Mouse (Mus musculus) heart, postnatal 10 days (tissue): ENCODE data around the gene Sgsm3. TPM values are rescaled to one million over a fixed set of nuclear protein-coding genes. Genes with fewer than 3 reads are reported as not detected.
A peak's percentile ranks its signal among the peaks of the same experiment; 100 is the strongest.
"Not testable (repeated sequence)": the region's sequence is repeated elsewhere in the genome, so short reads cannot be mapped to it uniquely, and the experiment has no call there.

Experiments
- DNase-seq, 2 experiments: peaks; one replicate each; pipeline ENCODE4 v3.0.0; 2021
- intact Hi-C: fragments of 180-260 bp; cut with DNase I; formaldehyde crosslinking; loops from one replicate; pipeline ENCODE4 v1.15.1; 2025
- total RNA-seq, 2 experiments: library from RNA; stranded (reverse); gene quantifications; 2 replicates each; pipeline ENCODE4 v1.2.3; 2021

The Sgsm3 gene
- 10 to 100 TPM in 1 of 2 experiments, 1 to 10 TPM in 1; 9.6 to 10.7 TPM for total RNA-seq

DNA sequence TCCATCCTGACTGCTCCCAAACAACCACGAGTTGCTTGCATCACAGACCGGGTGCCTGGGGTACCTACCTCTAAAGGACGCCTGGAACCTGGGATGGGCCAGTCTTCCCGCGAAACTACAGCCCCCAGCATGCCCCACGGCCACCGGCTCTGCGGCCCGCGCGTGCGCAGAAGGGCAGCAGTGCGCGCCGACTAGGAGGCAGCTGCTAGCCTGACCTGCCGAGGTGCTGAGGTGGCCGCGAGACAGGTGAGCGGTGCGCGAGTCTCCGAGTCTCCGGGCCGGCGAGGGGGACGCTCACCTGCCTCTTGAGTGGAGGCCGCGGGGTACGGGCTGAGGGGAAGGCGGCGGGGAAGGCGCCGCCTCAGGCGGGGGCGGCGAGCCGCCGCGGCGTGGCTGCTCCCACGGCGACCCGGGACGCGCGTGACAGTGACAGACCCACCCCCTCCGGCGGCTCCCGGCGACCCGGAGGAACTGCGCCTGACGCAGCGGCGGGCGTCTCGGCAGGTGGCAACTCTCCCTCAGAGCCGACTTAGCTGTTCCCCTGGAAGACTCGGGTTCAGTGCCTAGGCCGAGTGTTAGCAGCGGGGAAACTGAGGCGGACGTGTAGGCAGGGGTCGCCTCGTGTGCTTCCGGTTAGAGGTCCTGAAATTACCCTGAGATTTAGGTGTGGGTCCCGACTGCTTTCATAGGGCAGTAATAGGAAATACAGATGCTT, at the start of gene Sgsm3:
Gene Sgsm3 (plus strand): TSS at position 146 of the 715 bp plus-strand sequence.
- intact Hi-C loops: no loop called here
- peak; percentile 84 to 88 for DNase-seq

DNA sequence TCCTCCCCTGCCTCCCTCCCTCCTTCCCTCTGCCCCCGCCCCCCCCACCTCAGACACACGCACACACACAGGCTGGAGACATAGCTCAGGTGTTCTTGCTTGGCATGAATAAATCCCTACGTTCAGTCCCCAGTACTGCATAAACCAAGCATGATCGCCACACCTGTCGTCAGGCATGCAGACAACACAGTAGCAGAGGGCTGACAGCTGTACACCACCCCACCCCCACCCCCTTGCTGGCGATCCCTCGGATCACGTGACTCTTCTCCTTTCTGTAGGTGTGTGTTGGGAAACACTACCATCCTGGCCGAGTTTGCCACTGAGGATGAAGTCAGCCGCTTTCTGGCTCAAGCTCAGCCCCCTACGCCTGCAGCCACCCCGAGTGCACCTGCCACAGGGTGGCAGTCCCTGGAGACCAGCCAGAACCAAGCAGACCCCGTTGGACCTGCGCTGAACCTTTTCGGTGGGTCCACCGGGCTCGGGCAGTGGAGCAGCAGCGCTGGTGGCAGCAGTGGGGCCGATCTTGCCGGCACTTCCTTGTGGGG, 48.7 kb upstream of the Sgsm3 start:
- no peak for DNase-seq
- intact Hi-C loops: no loop called here

GRCm38 (mm10) chr15:80930048-80930571, 47.5 kb upstream of the Sgsm3 start:
- no peak for DNase-seq
- intact Hi-C loops: no loop called here

GRCm38 (mm10) chr15:80930676-80931320, 46.8 kb upstream of the Sgsm3 start:
- intact Hi-C loops, DNase-seq: not testable (repeated sequence)

DNA sequence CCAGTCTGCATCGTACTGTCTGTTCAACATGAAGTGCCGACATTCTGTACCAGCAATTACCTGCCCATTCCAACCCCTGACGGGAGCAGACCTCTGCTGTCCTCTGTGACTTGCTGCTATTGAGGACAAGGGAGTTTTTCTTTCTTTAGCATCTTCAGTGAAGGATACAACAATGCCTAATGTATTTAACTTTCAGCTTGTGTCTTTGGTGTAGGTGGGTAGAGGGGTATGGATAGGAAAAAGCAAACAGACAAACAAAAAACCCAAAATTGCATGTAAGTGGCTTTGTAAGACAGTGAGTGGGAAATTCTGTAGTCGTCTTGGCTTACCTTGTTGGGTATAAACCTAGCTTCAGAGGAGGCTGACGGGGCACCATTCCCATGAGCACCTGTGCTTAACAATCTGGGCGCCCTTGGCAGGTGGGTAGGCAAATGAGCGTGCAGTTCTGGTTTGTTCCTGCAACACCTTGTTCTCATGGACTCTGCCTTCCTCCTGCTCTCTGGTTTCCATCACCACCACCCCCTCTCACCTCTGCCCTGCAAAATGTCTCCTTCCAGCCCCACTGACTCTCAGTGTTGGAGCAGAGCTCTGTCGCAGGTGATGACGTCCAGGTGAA, 46.1 kb upstream of the Sgsm3 start:
- intact Hi-C loops: no loop called here
- no peak for DNase-seq

DNA sequence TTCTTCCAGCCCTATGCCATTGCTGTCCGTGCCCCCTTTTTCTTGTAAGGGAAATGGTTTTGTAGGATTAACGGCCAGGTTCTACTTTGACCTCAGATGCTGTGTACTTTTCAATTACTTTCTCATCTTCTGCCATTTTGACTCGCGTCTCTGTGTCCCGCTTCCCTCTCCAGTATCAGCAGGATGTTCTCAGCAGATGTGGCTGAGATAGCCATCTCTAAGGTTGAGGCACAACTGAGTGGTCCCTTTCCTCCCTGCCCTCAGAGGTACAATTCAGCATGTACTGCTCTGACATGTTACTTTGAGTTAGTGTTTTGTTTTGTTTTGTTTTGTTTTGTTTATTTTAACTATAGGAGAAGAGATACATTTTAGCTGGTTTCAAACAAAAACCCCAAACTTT, 42.7 kb upstream of the Sgsm3 start:
- DNase-seq: no peak
- intact Hi-C loops: no loop called here

DNA sequence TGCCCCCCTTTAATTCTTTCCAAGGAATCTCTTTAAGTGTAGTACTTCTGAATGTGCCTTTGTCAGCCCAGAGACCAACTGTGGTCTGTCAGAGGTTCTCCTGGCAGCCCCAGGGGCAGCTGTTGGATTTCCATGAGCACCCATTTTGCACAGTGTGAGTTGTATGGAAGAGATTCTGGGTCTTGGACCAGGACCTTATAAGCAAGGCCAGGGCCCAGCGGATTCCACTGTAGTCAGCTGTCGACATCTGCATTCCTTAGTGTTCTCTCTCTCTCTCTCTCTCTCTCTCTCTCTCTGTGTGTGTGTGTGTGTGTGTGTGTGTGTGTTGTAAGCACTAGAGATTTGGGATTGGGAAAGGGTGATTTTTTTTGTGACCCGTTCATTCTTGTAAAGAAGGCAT, 40.9 kb upstream of the Sgsm3 start:
- intact Hi-C loops: no loop called here
- peak; percentile 44 to 47 for DNase-seq

GRCm38 (mm10) chr15:80938615-80939014, 39.0 kb upstream of the Sgsm3 start:
- intact Hi-C loops: no loop called here
- DNase-seq: no peak

DNA sequence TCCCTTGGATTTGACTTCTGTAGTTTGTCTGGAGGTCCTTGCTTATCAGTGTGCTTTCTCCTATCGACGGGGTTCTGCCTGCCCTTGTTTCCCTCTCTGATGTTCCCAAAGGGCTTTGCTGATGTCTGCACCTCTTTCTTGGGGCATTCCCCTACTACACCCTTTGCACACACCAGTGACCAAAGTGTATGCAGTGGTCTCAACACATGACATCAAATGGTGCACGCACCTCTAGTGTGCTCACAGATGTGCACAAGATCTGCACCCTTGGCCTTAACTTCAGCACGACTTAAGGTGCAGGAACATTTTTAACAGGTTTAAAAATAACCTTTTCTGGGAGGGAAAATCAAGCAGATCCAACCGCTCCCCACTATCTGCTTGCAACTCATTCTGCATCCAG, 38.2 kb upstream of the Sgsm3 start:
- DNase-seq: no peak
- intact Hi-C loops: no loop called here

GRCm38 (mm10) chr15:80941468-80942040, 36.0 kb upstream of the Sgsm3 start:
- intact Hi-C loops: loop anchor here (10.0 kb wide), 1 partner anchor 677 kb away; the partner anchor contains the start of gene Rps19bp1
- DNase-seq: no peak

GRCm38 (mm10) chr15:80945851-80946250, 31.7 kb upstream of the Sgsm3 start:
- peak; percentile 36 to 45 for DNase-seq
- intact Hi-C loops: loop anchor here (10.0 kb wide), 1 partner anchor 681 kb away; the partner anchor contains the start of gene Rps19bp1

DNA sequence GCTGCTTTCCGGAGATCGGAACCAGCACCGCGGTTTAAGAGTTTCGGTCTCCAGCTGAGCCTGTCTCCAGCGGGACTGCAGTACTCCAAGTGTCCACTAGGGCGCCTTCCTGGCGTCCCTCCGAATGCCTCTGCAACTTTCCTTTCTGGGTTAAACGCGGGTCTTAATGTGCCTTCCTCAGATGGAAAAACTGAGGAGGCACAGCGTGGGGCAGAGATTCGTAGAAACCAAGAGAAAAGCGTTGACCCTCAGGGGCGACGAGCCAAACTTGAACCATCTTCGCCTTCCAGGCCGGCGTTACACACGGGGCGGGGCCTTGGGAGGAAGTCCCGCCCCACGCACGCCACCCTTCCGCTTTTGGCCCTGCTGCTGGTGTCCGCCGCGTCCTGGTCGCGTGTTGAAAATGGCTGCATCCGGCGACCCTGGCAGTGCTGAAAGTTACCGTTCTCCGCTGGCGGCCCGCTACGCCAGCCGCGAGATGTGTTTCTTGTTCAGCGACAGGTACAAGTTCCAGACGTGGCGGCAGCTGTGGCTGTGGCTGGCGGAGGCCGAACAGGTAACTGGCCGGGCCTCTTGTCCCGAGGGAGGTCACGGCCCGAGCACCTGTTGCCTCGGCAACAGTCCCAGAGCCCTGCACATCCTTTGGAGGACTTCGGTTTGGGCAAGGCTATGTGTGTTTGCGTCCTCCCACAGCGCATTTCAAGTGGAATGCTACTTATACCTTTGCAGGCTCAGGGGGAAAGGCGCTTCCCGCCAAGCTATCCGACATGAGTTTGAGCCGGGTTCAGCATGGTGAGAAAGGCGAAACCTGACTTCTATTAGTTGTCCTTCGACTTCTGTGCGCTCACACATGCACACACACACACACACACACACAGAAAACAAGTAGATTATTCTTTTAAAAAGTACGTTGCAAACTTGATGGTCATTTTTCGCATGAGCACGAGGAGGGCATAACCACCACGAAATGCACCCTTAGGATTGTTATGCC, 29.1 kb upstream of the Sgsm3 start, which contains the start of gene Adsl:
Gene Adsl (plus strand): TSS at position 346 of the 991 bp plus-strand sequence.
- intact Hi-C loops: loop anchor here (2.0 to 10.0 kb wide), 2 partner anchors 242 to 684 kb away; partner anchors contain the start of gene Rps19bp1
- peak; percentile 90 to 93 for DNase-seq

DNA sequence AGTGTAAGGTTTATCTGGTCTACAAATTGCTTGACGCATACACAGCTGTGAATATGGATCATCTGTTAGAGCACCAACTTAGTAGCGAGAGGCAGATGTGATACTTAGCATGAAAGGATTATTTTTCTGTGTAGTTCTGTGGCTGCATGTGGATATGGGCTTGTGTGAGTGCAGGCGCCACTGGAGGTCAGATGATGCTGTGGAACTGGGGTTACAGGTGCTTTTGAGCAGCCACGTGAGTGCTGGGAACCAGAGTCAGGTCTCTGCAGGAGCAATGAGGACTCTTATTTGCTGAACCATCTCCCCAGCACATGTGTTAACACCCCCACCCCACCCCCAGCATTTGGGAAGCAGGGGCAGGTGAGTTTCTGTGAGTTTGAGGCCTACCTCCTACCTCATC, 28.1 kb upstream of the Sgsm3 start:
- DNase-seq: no peak

DNA sequence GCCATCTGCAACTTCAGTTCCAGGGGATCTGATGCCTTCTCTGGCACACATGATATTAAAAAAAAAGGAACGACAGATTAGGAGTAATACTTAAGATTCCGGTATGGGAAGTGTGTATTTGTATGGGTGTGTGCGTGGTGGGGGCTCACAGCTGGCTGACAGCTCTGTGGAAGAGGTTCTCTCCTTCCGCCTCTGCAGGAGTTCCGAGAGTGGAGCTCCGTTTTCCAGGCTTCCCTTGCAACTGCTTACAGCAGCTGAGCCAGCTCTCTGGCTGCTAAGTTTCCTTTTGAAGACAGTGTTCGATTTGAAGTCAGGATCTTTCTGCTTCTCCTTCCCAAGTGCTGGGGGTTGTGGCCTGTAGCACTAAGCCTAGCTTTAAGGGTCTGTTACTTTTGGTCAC, 27.5 kb upstream of the Sgsm3 start:
- DNase-seq: no peak
- intact Hi-C loops: no loop called here

More for the DNA sequence above, 28.1 kb upstream of the Sgsm3 start:
- intact Hi-C loops: loop anchor here (2.0 to 10.0 kb wide), 2 partner anchors 243 to 685 kb away; partner anchors contain the start of gene Rps19bp1

- intact Hi-C loops: no loop called here
- no peak for DNase-seq
Measured at GRCm38 (mm10) chr15:80953971-80954370, 23.6 kb upstream of the Sgsm3 start.

DNA sequence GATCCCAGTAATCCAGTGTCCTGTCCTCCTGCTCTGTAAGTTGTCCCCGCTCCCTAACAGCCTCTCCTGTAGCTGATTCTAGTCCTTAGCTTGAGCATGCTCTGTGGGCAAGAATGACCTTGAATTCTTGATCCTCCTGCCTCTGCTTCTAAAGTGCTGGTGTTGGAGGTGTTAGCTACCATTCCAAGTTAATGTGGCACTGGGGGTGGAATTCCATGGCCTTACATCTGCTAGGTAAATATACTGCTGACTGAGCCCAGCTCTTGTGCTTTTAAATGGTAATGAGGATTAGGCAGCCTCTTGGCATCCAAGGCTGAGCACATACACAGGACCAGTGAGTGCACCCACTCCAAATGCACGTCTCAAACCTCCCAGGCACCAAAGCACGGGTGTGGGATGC, 22.7 kb upstream of the Sgsm3 start:
- intact Hi-C loops: no loop called here
- DNase-seq: no peak

- DNase-seq: no peak
- intact Hi-C loops: no loop called here
Measured at GRCm38 (mm10) chr15:80955836-80956438, 21.6 kb upstream of the Sgsm3 start.

DNA sequence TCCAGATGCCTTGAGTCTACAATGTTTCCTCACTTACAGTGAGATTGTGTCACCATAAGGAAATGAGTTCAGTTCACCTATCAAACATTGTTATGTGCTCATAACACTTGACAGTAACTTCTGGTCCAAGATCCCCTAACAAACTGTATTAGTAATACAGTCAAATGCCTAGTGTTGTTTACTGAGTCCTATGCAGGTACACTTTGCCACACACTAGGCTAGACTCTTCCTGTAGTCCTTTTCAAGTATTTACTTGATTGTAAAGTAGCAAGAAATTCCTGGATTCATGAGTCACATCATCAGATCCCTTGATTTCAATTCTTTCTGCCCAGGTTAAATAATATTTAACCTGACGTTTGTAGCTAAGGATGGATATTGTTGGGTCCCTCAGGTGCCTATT, 8.2 kb upstream of the Sgsm3 start:
- intact Hi-C loops: no loop called here

GRCm38 (mm10) chr15:80974311-80974710, 3.3 kb upstream of the Sgsm3 start:
- DNase-seq: no peak
- intact Hi-C loops: no loop called here

More for the DNA sequence above, 8.2 kb upstream of the Sgsm3 start:
- DNase-seq: no peak
